Mouse (Mus musculus) embryonic fibroblast, embryonic 13.5 days (primary cell): ENCODE measurements around the gene Zfp414. TPM values are rescaled to one million over a fixed set of nuclear protein-coding genes. Genes with fewer than 3 reads are reported as not detected.

Experiments
- H3K27ac ChIP-seq: 2 replicates; pipeline ENCODE4 v1.5.1; 2012; ENCODE audit warnings: low read length, control low read depth, inconsistent platforms; ENCODE audit not compliant: insufficient read depth
- H3K4me1 ChIP-seq: 2 replicates; pipeline ENCODE4 v1.6.1; 2011; ENCODE audit warnings: low read length; ENCODE audit not compliant: control insufficient read depth, insufficient read depth
- H3K4me3 ChIP-seq: 2 replicates; pipeline ENCODE4 v1.5.1; 2011; ENCODE audit warnings: mild to moderate bottlenecking, control low read depth, low read length; ENCODE audit not compliant: insufficient read depth
- CTCF ChIP-seq: IDR thresholded peaks from 2 replicates; pipeline ENCODE4 v1.5.1; 2011; ENCODE audit warnings: mild to moderate bottlenecking, control low read depth, low read length, moderate library complexity, borderline replicate concordance; ENCODE audit not compliant: insufficient read depth
- POLR2A ChIP-seq: IDR thresholded peaks from 2 replicates; pipeline ENCODE4 v1.6.1; 2011; ENCODE audit warnings: low read depth, mild to moderate bottlenecking, control low read depth, low read length, moderate library complexity
- polyA plus RNA-seq: library from polyadenylated mRNA; stranded (reverse); fragments of >200 nt; gene quantifications from 2 replicates; pipeline ENCODE4 v1.2.4, GENCODE M21; 2011; ENCODE audit warnings: low read depth; ENCODE audit not compliant: missing spikeins, insufficient read length

Gene Zfp414
- polyA plus RNA-seq, 1 experiment: 40.4 TPM

DNA sequence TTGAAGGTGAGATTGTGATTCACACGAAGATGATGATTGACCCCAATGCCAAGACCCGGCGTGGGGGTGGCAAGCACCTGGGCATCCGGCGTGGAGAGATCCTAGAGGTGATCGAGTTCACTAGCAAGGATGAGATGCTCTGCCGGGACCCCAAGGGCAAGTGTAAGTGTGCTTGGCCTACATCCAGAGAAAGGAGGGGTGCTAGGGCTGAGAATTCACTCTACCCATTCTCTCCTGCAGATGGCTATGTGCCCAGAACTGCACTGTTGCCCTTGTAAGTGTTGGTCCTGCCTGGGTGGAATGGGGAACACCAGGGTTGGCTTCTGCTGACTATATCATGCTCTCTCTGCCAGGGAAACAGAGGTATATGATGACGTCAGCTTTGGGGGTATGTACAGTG lies 16.2 kb downstream of the Zfp414 start:
- no peak for TF ChIP-seq POLR2A
- Histone ChIP-seq H3K4me1 (no peaks in the 10 kb centered on the region), H3K4me3 (no peak overlapping the region), H3K27ac (no peak overlapping the region)

DNA sequence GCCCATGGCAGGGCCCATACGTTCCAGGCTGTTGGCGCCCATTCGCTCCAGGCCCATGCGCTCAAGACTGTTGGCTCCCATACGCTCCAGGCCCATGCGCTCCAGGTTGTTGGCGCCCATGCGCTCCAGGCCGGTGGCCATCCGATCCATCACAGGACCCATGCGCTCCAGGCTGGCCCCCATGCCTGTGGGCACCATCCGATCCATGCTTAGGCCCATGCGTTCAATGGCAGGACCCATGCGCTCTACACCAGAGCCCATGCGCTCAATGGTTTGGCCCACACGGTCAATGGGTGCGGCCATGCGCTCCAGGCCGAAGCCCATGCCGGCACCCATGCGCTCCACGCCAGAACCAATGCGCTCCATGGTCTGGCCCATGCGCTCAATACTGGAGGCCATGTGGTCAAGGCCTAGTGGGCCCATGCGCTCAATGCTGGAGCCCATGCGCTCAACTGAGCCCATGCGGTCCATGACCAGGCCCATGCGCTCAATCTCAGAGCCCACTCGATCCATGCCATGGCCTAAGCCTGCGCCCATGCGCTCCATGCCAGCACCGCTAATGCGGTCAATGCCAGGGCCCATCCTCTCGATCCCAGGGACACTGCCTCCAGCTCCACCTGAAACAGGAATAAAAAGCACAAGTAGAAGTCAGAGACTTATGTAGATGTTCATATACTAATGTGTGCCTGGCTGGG lies 21.0 kb downstream of the Zfp414 start:
- no peak overlapping the region for H3K27ac ChIP-seq
- no peak for TF ChIP-seq CTCF
- TF ChIP-seq POLR2A: no peak
- no peak overlapping the region for H3K4me3 ChIP-seq
- no peaks in the 10 kb centered on the region for H3K4me1 ChIP-seq

DNA sequence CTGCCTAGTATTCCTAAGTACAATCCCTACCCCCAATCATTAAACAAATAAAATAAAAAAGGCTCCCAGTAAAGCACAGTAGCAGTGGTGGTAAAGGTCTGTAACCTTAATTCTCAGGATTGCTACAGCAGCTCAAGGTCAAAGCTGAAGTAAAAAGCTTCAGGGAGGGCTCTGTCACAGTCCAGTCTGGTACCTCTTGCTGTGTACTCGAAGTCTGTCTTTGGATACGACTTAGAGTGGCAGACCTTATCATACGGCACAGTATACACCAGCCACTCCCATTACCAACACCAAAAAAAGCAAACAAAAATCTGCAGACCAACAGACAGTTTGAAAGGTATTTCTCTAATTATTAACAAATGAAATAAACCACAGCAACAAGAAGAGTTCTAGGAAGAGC lies 37.9 kb downstream of the Zfp414 start:
- H3K27ac ChIP-seq: no peak overlapping the region
- H3K4me1 ChIP-seq: no peaks in the 10 kb centered on the region
- TF ChIP-seq POLR2A (no peak), CTCF (no peak)
- no peak overlapping the region for H3K4me3 ChIP-seq

DNA sequence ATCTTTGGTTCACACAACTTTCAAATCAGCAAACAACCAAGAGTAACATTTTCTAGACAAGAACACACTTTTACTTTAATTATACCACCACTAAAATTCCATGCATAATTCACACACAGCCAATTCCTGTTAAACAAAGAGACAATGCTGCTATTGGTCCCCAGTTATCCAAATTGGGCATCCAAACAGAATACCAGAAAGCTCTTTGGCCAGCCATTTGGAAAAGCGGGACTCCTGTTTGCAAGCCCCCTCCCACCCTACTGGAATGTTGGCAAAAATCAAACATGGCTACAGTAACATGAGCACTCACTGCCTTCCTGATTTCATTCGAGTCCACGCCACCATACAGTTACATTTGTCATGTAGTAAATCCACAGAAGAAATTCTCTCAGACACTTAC lies 40.8 kb downstream of the Zfp414 start:
- no peaks in the 10 kb centered on the region for H3K4me1 ChIP-seq
- TF ChIP-seq CTCF: no peak
- no peak for TF ChIP-seq POLR2A
- no peak overlapping the region for H3K27ac ChIP-seq
- no peak overlapping the region for H3K4me3 ChIP-seq

DNA sequence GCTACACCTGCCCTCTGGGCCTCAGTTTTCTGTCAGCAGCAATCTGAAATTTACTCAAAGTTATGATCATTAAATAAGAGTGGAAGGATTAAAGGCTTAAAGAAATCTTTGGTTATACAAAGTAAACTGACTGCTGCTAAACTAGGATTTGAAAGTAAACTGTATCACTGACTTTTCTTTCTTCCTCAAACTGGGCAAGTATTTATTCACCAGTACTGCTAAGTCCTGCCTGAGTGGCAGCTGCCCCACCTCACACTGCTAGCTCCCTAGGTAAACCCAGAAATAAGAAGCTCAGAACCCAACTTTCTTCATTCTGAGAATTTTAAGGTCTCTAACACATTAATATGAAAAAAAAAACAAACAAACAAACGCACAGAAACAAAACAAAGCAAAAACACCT lies 44.9 kb downstream of the Zfp414 start:
- Histone ChIP-seq H3K4me1 (0 out of 2 replicates have a peak, but pooled peaks cover 2% of the 10 kb centered on the region), H3K4me3 (no peak overlapping the region), H3K27ac (no peak overlapping the region)
- TF ChIP-seq POLR2A: no peak
- TF ChIP-seq CTCF: no peak

DNA sequence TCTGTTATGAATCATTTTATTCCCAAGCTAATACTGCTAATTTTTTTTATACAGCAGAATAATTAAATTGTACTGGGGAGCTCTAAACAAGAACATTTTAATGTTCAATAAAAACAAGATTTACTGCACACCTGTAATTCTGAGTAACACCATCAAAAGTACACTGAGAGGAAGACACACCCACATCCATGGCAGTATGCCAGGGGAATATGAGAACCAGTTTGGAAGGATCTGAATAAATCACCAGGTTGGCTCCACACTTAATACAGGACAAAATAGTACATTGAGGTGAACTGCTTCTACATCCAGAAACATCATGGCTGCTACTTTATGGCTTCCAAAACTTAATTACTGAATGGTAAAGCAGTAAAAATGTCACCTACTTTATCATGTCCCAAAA lies 46.6 kb downstream of the Zfp414 start:
- Histone ChIP-seq H3K4me3 (no peak overlapping the region), H3K4me1 (0 out of 2 replicates have a peak, but pooled peaks cover 2% of the 10 kb centered on the region), H3K27ac (no peak overlapping the region)
- TF ChIP-seq CTCF (no peak), POLR2A (no peak)

DNA sequence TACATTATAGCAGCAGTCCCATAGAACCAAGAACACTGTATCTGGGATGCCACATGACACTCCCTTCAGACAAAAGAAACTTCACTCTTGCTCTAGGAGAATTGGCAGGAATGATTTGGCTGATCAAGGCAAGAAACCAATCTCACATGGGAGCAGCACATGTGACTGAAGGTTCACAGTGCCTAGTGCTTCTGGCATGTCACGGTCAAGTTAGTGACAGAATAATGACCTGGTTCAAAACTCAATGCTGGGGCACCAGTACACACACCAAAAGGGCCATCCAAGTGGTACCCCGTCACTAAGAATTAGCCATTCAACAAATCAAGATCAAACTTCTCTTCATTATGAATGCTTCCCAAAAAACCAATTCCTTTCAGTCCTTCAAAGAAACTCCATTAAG lies 47.2 kb downstream of the Zfp414 start:
- TF ChIP-seq POLR2A: no peak
- no peak for TF ChIP-seq CTCF
- Histone ChIP-seq H3K27ac (no peak overlapping the region), H3K4me3 (no peak overlapping the region), H3K4me1 (0 out of 2 replicates have a peak, but pooled peaks cover 2% of the 10 kb centered on the region)

DNA sequence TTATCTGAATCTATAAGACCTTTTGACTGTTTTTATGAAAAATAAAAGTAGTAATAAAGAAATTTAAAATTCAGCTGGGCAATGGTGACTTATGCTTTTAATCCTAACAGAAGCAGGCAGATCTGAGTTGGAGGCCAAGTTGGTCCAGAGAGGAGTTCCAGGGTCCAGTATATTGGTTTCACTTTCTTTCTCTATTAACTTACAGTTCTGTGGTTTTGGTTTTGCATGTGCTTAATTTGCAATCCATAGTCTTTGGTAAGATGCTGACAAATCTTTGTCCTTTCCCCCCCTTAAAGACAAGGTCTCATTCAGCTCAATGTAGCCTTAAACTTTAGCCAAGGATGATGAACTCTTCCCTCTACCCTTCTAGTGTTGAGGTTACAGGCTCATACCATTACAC lies 49.9 kb downstream of the Zfp414 start:
- no peak overlapping the region for H3K4me3 ChIP-seq
- no peak overlapping the region for H3K27ac ChIP-seq
- peaks cover 12% of the 10 kb centered on the region for H3K4me1 ChIP-seq
- TF ChIP-seq CTCF (no peak), POLR2A (no peak)

Other genes starting within 250 kb of the Zfp414 start
- 11.2 and 11.7 TPM in 2 replicates for gene Zfp101, start 234.4 kb upstream of the Zfp414 start, polyA plus RNA-seq
- gene Actl9, start 196.2 kb upstream of the Zfp414 start, polyA plus RNA-seq: not detected in 2 replicates
- 53.9 and 62.8 TPM in 2 replicates for gene Adamts10, start 104.9 kb upstream of the Zfp414 start, polyA plus RNA-seq
- 0.68 and 1.5 TPM in 2 replicates for gene Myo1f, start 73.4 kb upstream of the Zfp414 start, polyA plus RNA-seq
- not detected in 2 replicates for gene Pram1, start 9.0 kb downstream of the Zfp414 start, polyA plus RNA-seq
- gene Hnrnpm, start 57.8 kb downstream of the Zfp414 start, polyA plus RNA-seq: 367 and 434 TPM in 2 replicates
- gene March2, start 89.6 kb downstream of the Zfp414 start, polyA plus RNA-seq: 28.8 and 30.4 TPM in 2 replicates
- 78.2 and 87.3 TPM in 2 replicates for gene Rab11b, start 131.4 kb downstream of the Zfp414 start, polyA plus RNA-seq
- gene Angptl4, start 152.7 kb downstream of the Zfp414 start, polyA plus RNA-seq: 9.1 and 11.7 TPM in 2 replicates
- gene Kank3, start 181.4 kb downstream of the Zfp414 start, polyA plus RNA-seq: 5.6 and 6.1 TPM in 2 replicates
- 2,068 and 2,223 TPM in 2 replicates for gene Rps28, start 195.5 kb downstream of the Zfp414 start, polyA plus RNA-seq
- 212 and 232 TPM in 2 replicates for gene Ndufa7, start 195.5 kb downstream of the Zfp414 start, polyA plus RNA-seq
- gene Cd320, start 214.0 kb downstream of the Zfp414 start, polyA plus RNA-seq: 15.8 and 20.3 TPM in 2 replicates
- gene Gm7029, start 244.7 kb downstream of the Zfp414 start, polyA plus RNA-seq: not detected in 2 replicates